Mouse (Mus musculus) hindbrain, embryonic 12.5 days (tissue): ENCODE data around the gene Lix1. TPM values are rescaled to one million over a fixed set of nuclear protein-coding genes. Genes with fewer than 3 reads are reported as not detected.

Experiments
- ATAC-seq: fragments of 200-750 bp; cut with Nextera tagmentation; 2 replicates; pipeline ENCODE4 v1.8.0; 2017; ENCODE audit warnings: moderate TSS enrichment; ENCODE audit not compliant: low FRiP score
- H3K27ac ChIP-seq: fragments of 300-500 bp; sonication (generic); 2 replicates; pipeline ENCODE4 v1.5.1; 2016; ENCODE audit warnings: mild to moderate bottlenecking
- H3K27me3 ChIP-seq: fragments of 300-500 bp; sonication (generic); 2 replicates; pipeline ENCODE4 v1.6.1; 2016; ENCODE audit warnings: mild to moderate bottlenecking
- H3K36me3 ChIP-seq: fragments of 300-500 bp; sonication (generic); 2 replicates; pipeline ENCODE4 v1.6.1; 2016; ENCODE audit warnings: mild to moderate bottlenecking
- H3K4me1 ChIP-seq: fragments of 300-500 bp; sonication (generic); 2 replicates; pipeline ENCODE4 v1.6.1; 2016
- H3K4me2 ChIP-seq: fragments of 300-500 bp; sonication (generic); replicated peaks from 2 replicates; pipeline ENCODE4 v1.6.1; 2016; ENCODE audit warnings: mild to moderate bottlenecking
- H3K4me3 ChIP-seq: fragments of 300-500 bp; sonication (generic); 2 replicates; pipeline ENCODE4 v1.5.1; 2016; ENCODE audit warnings: mild to moderate bottlenecking
- H3K9ac ChIP-seq: fragments of 300-500 bp; sonication (generic); 2 replicates; pipeline ENCODE4 v1.6.1; 2016; ENCODE audit warnings: mild to moderate bottlenecking, moderate library complexity
- H3K9me3 ChIP-seq: fragments of 300-500 bp; sonication (generic); replicated peaks from 2 replicates; pipeline ENCODE4 v1.6.1; 2016; ENCODE audit warnings: mild to moderate bottlenecking
- WGBS: fragments of 180-500 bp; shearing (Covaris S2); methylation state at CpG from one replicate; pipeline ENCODE4 v1.1.7; 2016; 5-methylcytosine and 5-hydroxymethylcytosine counted together
- polyA plus RNA-seq: library from polyadenylated mRNA; unstranded; fragments of >200 nt; fragmentation: Nextera tagmentation; extraction: Ambion mirVana; gene quantifications from 2 replicates; pipeline ENCODE4 v1.2.1, GENCODE M21; 2016

Gene Lix1
- polyA plus RNA-seq, 1 experiment from 2014 or later = 18.6 TPM

- WGBS = 28% methylated on average over 4 of the region's 4 CpGs
Observed at GRCm38 (mm10) chr17:17424609-17425307, 22.3 kb downstream of the Lix1 start.

GRCm38 (mm10) chr17:17425308-17425813 is 22.9 kb downstream of the Lix1 start:
- Histone ChIP-seq H3K4me2 (no peak overlapping the region), H3K4me3 (no peak overlapping the region), H3K36me3 (no peaks in the 10 kb centered on the region), H3K9me3 (no peaks in the 10 kb centered on the region), H3K27ac (no peak overlapping the region), H3K27me3 (no peaks in the 10 kb centered on the region), H3K9ac (no peak overlapping the region), H3K4me1 (peaks cover 3% of the 10 kb centered on the region; the same call in 1 of the 2 replicates)
- ATAC-seq = no peak
- 33% methylated on average over 4 of the region's 4 CpGs for WGBS

More at GRCm38 (mm10) chr17:17424609-17425307, 22.3 kb downstream of the Lix1 start:
- ATAC-seq = no peak
- Histone ChIP-seq H3K4me3 (no peak overlapping the region), H3K27ac (no peak overlapping the region), H3K4me2 (no peak overlapping the region), H3K27me3 (no peaks in the 10 kb centered on the region), H3K9ac (no peak overlapping the region), H3K36me3 (no peaks in the 10 kb centered on the region), H3K4me1 (peaks cover 3% of the 10 kb centered on the region; the same call in 1 of the 2 replicates), H3K9me3 (no peaks in the 10 kb centered on the region)

- no peak for ATAC-seq
- Histone ChIP-seq H3K27ac (no peak overlapping the region), H3K27me3 (no peaks in the 10 kb centered on the region), H3K36me3 (no peaks in the 10 kb centered on the region), H3K4me1 (peaks cover 3% of the 10 kb centered on the region; the same call in 1 of the 2 replicates), H3K9ac (no peak overlapping the region), H3K4me2 (no peak overlapping the region), H3K9me3 (no peaks in the 10 kb centered on the region), H3K4me3 (no peak overlapping the region)
- WGBS = 57% methylated on average over 3 of the region's 3 CpGs
Observed at GRCm38 (mm10) chr17:17425906-17426305, 23.4 kb downstream of the Lix1 start.

GRCm38 (mm10) chr17:17428888-17429287 is 26.4 kb downstream of the Lix1 start:
- no peaks in the 10 kb centered on the region for H3K27me3 ChIP-seq
- H3K9ac ChIP-seq = no peak overlapping the region
- 82% methylated on average over 2 of the region's 2 CpGs for WGBS
- no peak for ATAC-seq
- no peak overlapping the region for H3K4me2 ChIP-seq
- no peak overlapping the region for H3K27ac ChIP-seq
- peaks cover 3% of the 10 kb centered on the region; the same call in 1 of the 2 replicates for H3K4me1 ChIP-seq
- no peaks in the 10 kb centered on the region for H3K9me3 ChIP-seq
- no peak overlapping the region for H3K4me3 ChIP-seq
- H3K36me3 ChIP-seq = no peaks in the 10 kb centered on the region

GRCm38 (mm10) chr17:17433679-17434078 is 31.2 kb downstream of the Lix1 start:
- H3K36me3 ChIP-seq = no peaks in the 10 kb centered on the region
- no peak overlapping the region for H3K9ac ChIP-seq
- no peaks in the 10 kb centered on the region for H3K27me3 ChIP-seq
- H3K4me2 ChIP-seq = no peak overlapping the region
- H3K9me3 ChIP-seq = no peaks in the 10 kb centered on the region
- H3K27ac ChIP-seq = no peak overlapping the region
- H3K4me3 ChIP-seq = no peak overlapping the region
- WGBS = 71% methylated on average over 4 of the region's 4 CpGs
- no peak for ATAC-seq
- no peaks in the 10 kb centered on the region for H3K4me1 ChIP-seq

GRCm38 (mm10) chr17:17438576-17439191 is 36.2 kb downstream of the Lix1 start:
- no peak overlapping the region for H3K27ac ChIP-seq
- ATAC-seq = no peak
- H3K4me3 ChIP-seq = no peak overlapping the region
- no peaks in the 10 kb centered on the region for H3K4me1 ChIP-seq
- no peaks in the 10 kb centered on the region for H3K36me3 ChIP-seq
- no peaks in the 10 kb centered on the region for H3K9me3 ChIP-seq
- H3K4me2 ChIP-seq = no peak overlapping the region
- H3K9ac ChIP-seq = no peak overlapping the region
- no peaks in the 10 kb centered on the region for H3K27me3 ChIP-seq

GRCm38 (mm10) chr17:17441876-17442498 is 39.5 kb downstream of the Lix1 start:
- Histone ChIP-seq H3K4me1 (no peaks in the 10 kb centered on the region), H3K9ac (no peak overlapping the region), H3K27ac (no peak overlapping the region), H3K4me3 (no peak overlapping the region), H3K36me3 (no peaks in the 10 kb centered on the region), H3K27me3 (no peaks in the 10 kb centered on the region), H3K4me2 (no peak overlapping the region), H3K9me3 (no peaks in the 10 kb centered on the region)
- ATAC-seq = no peak
- WGBS = 42% methylated on average over 4 of the region's 4 CpGs

- WGBS = 88% methylated on average over 3 of the region's 3 CpGs
- no peaks in the 10 kb centered on the region for H3K27me3 ChIP-seq
- no peak overlapping the region for H3K9ac ChIP-seq
- H3K4me1 ChIP-seq = peaks cover 9% of the 10 kb centered on the region; the same call in 1 of the 2 replicates
- ATAC-seq = no peak
- H3K4me2 ChIP-seq = no peak overlapping the region
- no peak overlapping the region for H3K4me3 ChIP-seq
- H3K36me3 ChIP-seq = no peaks in the 10 kb centered on the region
- no peaks in the 10 kb centered on the region for H3K9me3 ChIP-seq
- no peak overlapping the region for H3K27ac ChIP-seq
Observed at GRCm38 (mm10) chr17:17444297-17444886, 41.9 kb downstream of the Lix1 start.

GRCm38 (mm10) chr17:17446683-17447082 is 44.2 kb downstream of the Lix1 start:
- Histone ChIP-seq H3K36me3 (no peaks in the 10 kb centered on the region), H3K27ac (no peak overlapping the region), H3K4me1 (peaks cover 10% of the 10 kb centered on the region; the same call in 1 of the 2 replicates), H3K4me2 (no peak overlapping the region), H3K27me3 (no peaks in the 10 kb centered on the region), H3K9ac (no peak overlapping the region), H3K9me3 (no peaks in the 10 kb centered on the region), H3K4me3 (no peak overlapping the region)
- 98% methylated on average over 3 of the region's 3 CpGs for WGBS
- ATAC-seq = no peak

- no peaks in the 10 kb centered on the region for H3K9me3 ChIP-seq
- no peaks in the 10 kb centered on the region for H3K27me3 ChIP-seq
- no peak for ATAC-seq
- no peak overlapping the region for H3K4me3 ChIP-seq
- H3K9ac ChIP-seq = no peak overlapping the region
- H3K27ac ChIP-seq = no peak overlapping the region
- no peak overlapping the region for H3K4me2 ChIP-seq
- 87% methylated on average over 5 of the region's 5 CpGs for WGBS
- no peaks in the 10 kb centered on the region for H3K36me3 ChIP-seq
- peaks cover 10% of the 10 kb centered on the region; the same call in 1 of the 2 replicates for H3K4me1 ChIP-seq
Observed at GRCm38 (mm10) chr17:17447821-17448220, 45.3 kb downstream of the Lix1 start.

GRCm38 (mm10) chr17:17448737-17449440 is 46.4 kb downstream of the Lix1 start:
- no peaks in the 10 kb centered on the region for H3K36me3 ChIP-seq
- ATAC-seq = peak; percentile 89
- H3K27ac ChIP-seq = peak overlapping the region; percentile 58
- H3K9ac ChIP-seq = peak overlapping the region; percentile 20; the same call in 1 of the 2 replicates
- H3K27me3 ChIP-seq = no peaks in the 10 kb centered on the region
- 3% methylated on average over 17 of the region's 17 CpGs for whole genome bisulfite sequencing
- H3K4me1 ChIP-seq = peaks cover 10% of the 10 kb centered on the region; the same call in 1 of the 2 replicates
- no peaks in the 10 kb centered on the region for H3K9me3 ChIP-seq
- peak overlapping the region; percentile 34 for H3K4me3 ChIP-seq
- peak overlapping the region; percentile 50 for H3K4me2 ChIP-seq
